In the genomic region with DNA sequence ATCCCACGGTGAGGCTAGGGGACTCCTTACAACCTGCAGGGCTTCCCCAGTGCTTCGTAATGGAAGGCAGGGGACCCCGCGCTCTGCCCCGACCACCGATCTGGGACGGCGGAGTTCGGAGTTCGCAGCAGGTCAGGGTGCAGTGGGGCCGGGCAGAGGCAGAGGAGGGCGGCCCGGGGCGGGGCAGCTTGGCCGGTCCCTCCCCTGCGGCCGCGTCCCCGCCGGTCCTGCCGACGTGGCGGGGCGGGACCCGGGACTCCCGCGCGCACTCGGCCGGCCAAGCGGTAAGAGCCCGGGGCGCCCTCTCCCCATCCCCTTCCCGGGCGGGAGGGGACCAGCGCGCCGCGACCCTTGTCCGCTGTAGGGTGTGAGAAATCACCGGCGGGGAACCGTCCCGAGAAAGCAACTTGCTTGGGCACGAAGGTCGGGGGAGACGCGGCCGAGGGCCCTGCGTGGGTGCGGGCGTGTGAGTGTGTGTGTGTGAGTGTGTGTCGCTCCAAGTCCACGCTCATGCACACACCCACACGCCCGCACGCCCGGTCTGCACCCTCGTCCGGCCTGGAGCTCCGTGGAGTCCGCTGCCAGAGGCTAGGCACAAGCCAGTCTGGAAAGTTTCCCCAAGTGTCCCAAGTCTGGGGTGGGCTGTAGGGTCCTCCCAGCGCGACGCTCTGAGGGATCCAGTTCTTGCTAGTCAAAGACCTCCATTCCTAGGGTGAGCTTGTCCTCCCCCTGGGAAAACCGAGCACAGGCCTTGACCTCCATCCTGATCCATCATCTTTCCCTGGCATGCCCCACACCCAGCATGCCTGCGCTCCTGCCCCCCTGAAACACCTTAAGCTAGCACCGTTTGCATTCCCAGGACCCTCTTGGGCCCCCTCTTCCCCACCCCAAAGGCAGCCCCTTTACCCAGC, we compare ENCODE assay signal across 8 mouse cellular contexts. TPM values are rescaled to one million over a fixed set of nuclear protein-coding genes. Genes with fewer than 3 reads are reported as not detected.
A peak's percentile ranks its signal among the peaks of the same experiment; 100 is the strongest.
DNase-seq lines count a peak whose midpoint lies in the region; ATAC-seq and TF ChIP-seq lines count a peak whose summit lies in the region.

A gene (plus strand): TSS at position 211 of the 911 bp plus-strand sequence.

- peak within 1 kb of the TSS; percentile 79 for H3K4me2 ChIP-seq in embryonic facial prominence, embryonic 11.5 days (ENCODE audit: low read depth, low read length)
- peak within 1 kb of the TSS; percentile 92 for H3K4me2 ChIP-seq in neural tube, embryonic 14.5 days (ENCODE audit: low read depth, low read length)

- peak; percentile 85 for DNase-seq in 3134 (ENCODE audit: extremely low read depth, insufficient read length, low spot score)
- DNase-seq in T-cell, adult 2 months (ENCODE audit: low spot score): peak; percentile 21
- DNase-seq in embryonic facial prominence, embryonic 11.5 days (ENCODE audit: low spot score): peak; percentile 67
- DNase-seq in heart, embryonic 10.5 days (ENCODE audit: low spot score): peak; percentile 86
- DNase-seq in kidney, adult 9 months: peak; percentile 76
- DNase-seq in lung, adult 2 months: peak; percentile 79
- DNase-seq in testis, postnatal 10 days (ENCODE audit: low spot score): peak; percentile 87

- TF ChIP-seq CTCF in lung, adult 2 months (IDR thresholded peaks at IDR 0.05; ENCODE audit: insufficient read depth, low read length): no peak

- peak; percentile 55; the same call in 1 of the 2 replicates for TF ChIP-seq POLR2A in lung, adult 2 months (IDR thresholded peaks at IDR 0.05; ENCODE audit: borderline replicate concordance, extremely low read depth, low read depth, low read length)

- no peaks in the 10 kb centered on the region; the same call in 1 of the 2 replicates for H3K27me3 ChIP-seq in embryonic facial prominence, embryonic 11.5 days (ENCODE audit: control insufficient read depth, insufficient read depth, low read length)
- H3K27me3 ChIP-seq in heart, embryonic 10.5 days (ENCODE audit: insufficient read depth, poor library complexity, severe bottlenecking): 0 out of 2 replicates have a peak, but pooled peaks cover 3% of the 10 kb centered on the region
- H3K27me3 ChIP-seq in neural tube, embryonic 14.5 days (ENCODE audit: control insufficient read depth, insufficient read depth, low read length): peaks cover 6% of the 10 kb centered on the region

- WGBS in embryonic facial prominence, embryonic 11.5 days: 1% methylated on average over 49 of the region's 68 CpGs
- under 1% methylated on average over 68 of the region's 68 CpGs for WGBS in heart, embryonic 10.5 days
- WGBS in lung, adult 2 months: 1% methylated on average over 65 of the region's 68 CpGs
- WGBS in neural tube, embryonic 14.5 days: 2% methylated on average over 60 of the region's 68 CpGs

- H3K36me3 ChIP-seq in embryonic facial prominence, embryonic 11.5 days (replicated peaks; ENCODE audit: control insufficient read depth, insufficient read depth, low read depth, low read length): no peaks in the 10 kb centered on the region
- H3K36me3 ChIP-seq in heart, embryonic 10.5 days: 0 out of 2 replicates have a peak, but pooled peaks cover 4% of the 10 kb centered on the region
- no peaks in the 10 kb centered on the region for H3K36me3 ChIP-seq in neural tube, embryonic 14.5 days (ENCODE audit: control insufficient read depth, insufficient read depth, low read length)

- no peaks in the 10 kb centered on the region for H3K9me3 ChIP-seq in embryonic facial prominence, embryonic 11.5 days (replicated peaks; ENCODE audit: control insufficient read depth, low read length)
- no peaks in the 10 kb centered on the region for H3K9me3 ChIP-seq in heart, embryonic 10.5 days
- H3K9me3 ChIP-seq in neural tube, embryonic 14.5 days (ENCODE audit: control insufficient read depth, low read length): no peaks in the 10 kb centered on the region

- peak; percentile 66 for ATAC-seq in embryonic facial prominence, embryonic 11.5 days (replicated peaks; ENCODE audit: insufficient number of reproducible peaks, low FRiP score, low TSS enrichment, low read depth)
- ATAC-seq in neural tube, embryonic 14.5 days (ENCODE audit: low read depth): peak; percentile 82

- peak within 1 kb of the TSS; percentile 63 for H3K4me3 ChIP-seq in embryonic facial prominence, embryonic 11.5 days (ENCODE audit: low read depth, low read length)
- peak within 1 kb of the TSS; percentile 86 for H3K4me3 ChIP-seq in heart, embryonic 10.5 days
- H3K4me3 ChIP-seq in lung, adult 2 months (replicated peaks; ENCODE audit: extremely low read depth, low read depth, low read length): peak within 1 kb of the TSS; percentile 85
- H3K4me3 ChIP-seq in neural tube, embryonic 14.5 days (ENCODE audit: low read depth, low read length): peak within 1 kb of the TSS; percentile 52

- peak within 1 kb of the TSS; percentile 67 for H3K9ac ChIP-seq in embryonic facial prominence, embryonic 11.5 days (replicated peaks; ENCODE audit: low read length)
- H3K9ac ChIP-seq in neural tube, embryonic 14.5 days (replicated peaks; ENCODE audit: low read depth, low read length): peak within 1 kb of the TSS; percentile 56

- no peaks in the 10 kb centered on the region; the same call in 1 of the 2 replicates for H3K4me1 ChIP-seq in embryonic facial prominence, embryonic 11.5 days (ENCODE audit: control insufficient read depth, insufficient read depth, low read length)
- peaks cover 22% of the 10 kb centered on the region for H3K4me1 ChIP-seq in heart, embryonic 10.5 days
- peaks cover 2% of the 10 kb centered on the region; the same call in 1 of the 2 replicates for H3K4me1 ChIP-seq in lung, adult 2 months (ENCODE audit: control insufficient read depth, insufficient read depth, low read length)
- H3K4me1 ChIP-seq in neural tube, embryonic 14.5 days (ENCODE audit: control insufficient read depth, insufficient read depth, low read length): no peaks in the 10 kb centered on the region

- no peak within 1 kb of the TSS; the same call in 1 of the 2 replicates for H3K27ac ChIP-seq in embryonic facial prominence, embryonic 11.5 days (replicated peaks; ENCODE audit: low read depth, low read length)
- H3K27ac ChIP-seq in heart, embryonic 10.5 days: peak within 1 kb of the TSS; percentile 92
- H3K27ac ChIP-seq in neural tube, embryonic 14.5 days (ENCODE audit: low read depth, low read length): no peak within 1 kb of the TSS

RNA-seq across cellular contexts. Expression of the gene that starts here (rescaled TPM):
- polyA plus RNA-seq in embryonic facial prominence, embryonic 11.5 days (2014; fragmentation: Nextera tagmentation; extraction: Ambion mirVana): 16.1 and 18.8 TPM in 2 replicates
- 35.3 and 36.2 TPM in 2 replicates for polyA plus RNA-seq in heart, embryonic 10.5 days (2016; fragmentation: Nextera tagmentation; extraction: Ambion mirVana)
- polyA plus RNA-seq in lung, adult 2 months (2012; rRNA removed): 15.3 and 30.1 TPM in 2 replicates
- polyA plus RNA-seq in neural tube, embryonic 14.5 days (2014; fragmentation: Nextera tagmentation; extraction: Ambion mirVana): 3.4 and 11.6 TPM in 2 replicates

Comparison
In these comparisons a context has a peak if more than half of its experiments do, and no peak if none do; other contexts are left out.
1. DNase-seq: peak in every context shown above with its lines; median percentile 87 in testis, postnatal 10 days; 86 in heart, embryonic 10.5 days; 85 in 3134; 79 in lung, adult 2 months; 76 in kidney, adult 9 months; 67 in embryonic facial prominence, embryonic 11.5 days; 21 in T-cell, adult 2 months.